Mouse (Mus musculus) hindbrain, embryonic 14.5 days (tissue): Measurements from ENCODE around the gene Mad1l1. TPM values are rescaled to one million over a fixed set of nuclear protein-coding genes. Genes with fewer than 3 reads are reported as not detected.

Experiments
- ATAC-seq: fragments of 200-750 bp; cut with Nextera tagmentation; 2 replicates; pipeline ENCODE4 v1.8.0; 2017; ENCODE audit warnings: moderate number of reproducible peaks, mild to moderate bottlenecking, moderate TSS enrichment, moderate library complexity; ENCODE audit not compliant: low FRiP score
- DNase-seq: peaks from one replicate; pipeline ENCODE4 v3.0.0-alpha.2; 2015; ENCODE audit warnings: low spot score
- H3K27ac ChIP-seq: fragments of 300-500 bp; sonication (generic); 2 replicates; pipeline ENCODE4 v1.5.1; 2014; ENCODE audit warnings: mild to moderate bottlenecking, moderate library complexity
- H3K27me3 ChIP-seq: fragments of 300-500 bp; sonication (generic); 2 replicates; pipeline ENCODE4 v1.6.1; 2014; ENCODE audit warnings: mild to moderate bottlenecking, low read length, mixed read lengths; ENCODE audit not compliant: control insufficient read depth, insufficient read depth
- H3K36me3 ChIP-seq: fragments of 300-500 bp; sonication (generic); replicated peaks from 2 replicates; pipeline ENCODE4 v1.6.1; 2014; ENCODE audit not compliant: control insufficient read depth, insufficient read depth
- H3K4me1 ChIP-seq: fragments of 300-500 bp; sonication (generic); replicated peaks from 2 replicates; pipeline ENCODE4 v1.6.1; 2014; ENCODE audit warnings: antibody characterized with exemption, low read length, mixed read lengths; ENCODE audit not compliant: control insufficient read depth, insufficient read depth
- H3K4me2 ChIP-seq: fragments of 300-500 bp; sonication (generic); replicated peaks from 2 replicates; pipeline ENCODE4 v1.6.1; 2014; ENCODE audit warnings: mild to moderate bottlenecking, moderate library complexity
- H3K4me3 ChIP-seq: fragments of 300-500 bp; sonication (generic); replicated peaks from 2 replicates; pipeline ENCODE4 v1.5.1; 2014; ENCODE audit warnings: mild to moderate bottlenecking, low read length
- H3K9ac ChIP-seq: fragments of 300-500 bp; sonication (generic); 2 replicates; pipeline ENCODE4 v1.6.1; 2014
- H3K9me3 ChIP-seq: fragments of 300-500 bp; sonication (generic); 2 replicates; pipeline ENCODE4 v1.6.1; 2016; ENCODE audit warnings: low read length; ENCODE audit not compliant: control insufficient read depth
- WGBS: fragments of 180-500 bp; shearing (Covaris S2); extraction: QIAGEN DNeasy Blood & Tissue Kit; methylation state at CpG from one replicate; pipeline ENCODE4 v1.1.7; 2014; 5-methylcytosine and 5-hydroxymethylcytosine counted together
- polyA plus RNA-seq: library from polyadenylated mRNA; unstranded; fragments of >200 nt; fragmentation: Nextera tagmentation; extraction: Ambion mirVana; gene quantifications from 2 replicates; pipeline ENCODE4 v1.2.1, GENCODE M21; 2014

The Mad1l1 gene
- polyA plus RNA-seq, 1 experiment from 2014 or later: 28.3 TPM

DNA sequence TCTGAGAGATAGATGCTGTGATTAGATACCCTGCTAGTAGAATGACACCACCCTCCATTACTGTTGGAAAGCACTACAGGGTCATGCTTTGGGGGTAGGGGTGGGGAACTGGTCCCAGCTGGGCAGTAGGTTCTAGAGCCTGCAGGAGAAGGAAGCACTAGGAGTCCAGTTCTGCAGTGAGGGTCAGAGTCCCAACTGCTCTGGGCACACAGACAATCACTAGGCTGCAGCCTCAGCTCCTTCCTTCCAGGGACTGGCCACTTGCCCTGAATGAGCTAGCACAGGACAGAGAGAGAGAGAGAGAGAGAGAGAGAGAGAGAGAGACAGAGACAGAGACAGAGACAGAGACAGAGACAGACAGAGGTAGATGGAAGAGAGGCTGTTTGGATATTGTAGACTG lies 255.1 kb downstream of the Mad1l1 start:
- no peak overlapping the region for H3K4me2 ChIP-seq
- no peak overlapping the region for H3K27ac ChIP-seq
- no peaks in the 10 kb centered on the region for H3K27me3 ChIP-seq
- no peak overlapping the region for H3K4me3 ChIP-seq
- H3K4me1 ChIP-seq: 0 out of 2 replicates have a peak, but pooled peaks cover 19% of the 10 kb centered on the region
- H3K9me3 ChIP-seq: no peaks in the 10 kb centered on the region
- H3K9ac ChIP-seq: no peak overlapping the region
- peaks cover 6% of the 10 kb centered on the region; the same call in 1 of the 2 replicates for H3K36me3 ChIP-seq
- no peak for ATAC-seq
- no peak for DNase-seq

GRCm38 (mm10) chr5:140065281-140065945 lies 255.9 kb downstream of the Mad1l1 start:
- Histone ChIP-seq H3K4me2 (no peak overlapping the region), H3K4me3 (no peak overlapping the region), H3K27me3 (no peaks in the 10 kb centered on the region), H3K27ac (no peak overlapping the region), H3K9me3 (no peaks in the 10 kb centered on the region), H3K36me3 (peaks cover 6% of the 10 kb centered on the region; the same call in 1 of the 2 replicates), H3K9ac (no peak overlapping the region), H3K4me1 (0 out of 2 replicates have a peak, but pooled peaks cover 20% of the 10 kb centered on the region)
- 96% methylated on average over 11 of the region's 11 CpGs for WGBS
- DNase-seq (no peak), ATAC-seq (no peak)

- H3K9me3 ChIP-seq: no peaks in the 10 kb centered on the region
- 0 out of 2 replicates have a peak, but pooled peaks cover 20% of the 10 kb centered on the region for H3K4me1 ChIP-seq
- ATAC-seq (no peak), DNase-seq (no peak)
- H3K27me3 ChIP-seq: no peaks in the 10 kb centered on the region
- no peak overlapping the region for H3K27ac ChIP-seq
- no peak overlapping the region for H3K9ac ChIP-seq
- peaks cover 6% of the 10 kb centered on the region; the same call in 1 of the 2 replicates for H3K36me3 ChIP-seq
- no peak overlapping the region for H3K4me3 ChIP-seq
- WGBS: 84% methylated on average over 4 of the region's 4 CpGs
- H3K4me2 ChIP-seq: no peak overlapping the region
These were observed 256.8 kb downstream of the Mad1l1 start for GRCm38 (mm10) chr5:140064521-140064920.

- no peak overlapping the region for H3K4me2 ChIP-seq
- ATAC-seq (no peak), DNase-seq (no peak)
- H3K4me1 ChIP-seq: 0 out of 2 replicates have a peak, but pooled peaks cover 11% of the 10 kb centered on the region
- no peaks in the 10 kb centered on the region for H3K9me3 ChIP-seq
- H3K27me3 ChIP-seq: no peaks in the 10 kb centered on the region
- H3K4me3 ChIP-seq: no peak overlapping the region
- no peak overlapping the region for H3K9ac ChIP-seq
- H3K27ac ChIP-seq: no peak overlapping the region
- WGBS: 97% methylated on average over 3 of the region's 3 CpGs
- H3K36me3 ChIP-seq: peaks cover 6% of the 10 kb centered on the region; the same call in 1 of the 2 replicates
These were observed 258.5 kb downstream of the Mad1l1 start for GRCm38 (mm10) chr5:140062828-140063227.

- H3K27me3 ChIP-seq: no peaks in the 10 kb centered on the region
- H3K9ac ChIP-seq: no peak overlapping the region
- 77% methylated on average over 3 of the region's 3 CpGs for WGBS
- DNase-seq: no peak
- peaks cover 6% of the 10 kb centered on the region; the same call in 1 of the 2 replicates for H3K36me3 ChIP-seq
- 0 out of 2 replicates have a peak, but pooled peaks cover 11% of the 10 kb centered on the region for H3K4me1 ChIP-seq
- H3K4me3 ChIP-seq: no peak overlapping the region
- no peak overlapping the region for H3K4me2 ChIP-seq
- no peak for ATAC-seq
- H3K27ac ChIP-seq: no peak overlapping the region
- no peaks in the 10 kb centered on the region for H3K9me3 ChIP-seq
These were observed 259.0 kb downstream of the Mad1l1 start for GRCm38 (mm10) chr5:140062316-140062715.

DNA sequence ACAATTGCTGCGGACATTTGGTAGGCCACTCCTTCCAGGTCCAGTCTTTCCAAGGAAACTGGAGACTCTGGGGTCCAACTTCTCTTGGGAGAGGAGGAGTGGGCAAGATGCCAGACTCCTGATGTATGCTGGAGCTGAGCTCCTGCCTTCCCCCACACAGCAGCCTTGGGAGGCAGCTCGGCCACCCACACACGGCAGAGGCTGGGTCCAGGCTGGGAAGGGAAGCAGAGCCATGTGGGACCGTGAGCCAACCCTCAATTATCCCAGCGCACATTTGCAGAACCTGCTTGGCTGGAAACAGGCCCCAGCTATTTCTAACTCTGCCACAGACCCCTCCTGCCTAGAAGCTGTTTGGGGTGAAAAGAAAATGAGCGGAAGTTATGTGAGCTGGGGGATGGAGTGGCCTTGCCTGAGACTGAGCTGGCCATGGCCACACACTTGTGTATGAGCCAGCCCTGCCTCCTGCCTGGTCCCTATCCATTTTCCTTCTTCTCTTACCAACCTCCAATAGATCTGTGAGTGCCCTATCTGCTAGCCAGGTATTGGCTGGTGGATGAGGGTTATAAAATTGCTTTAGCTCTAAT lies 260.0 kb downstream of the Mad1l1 start:
- no peak overlapping the region for H3K27ac ChIP-seq
- 0 out of 2 replicates have a peak, but pooled peaks cover 11% of the 10 kb centered on the region for H3K4me1 ChIP-seq
- 43% methylated on average over 6 of the region's 6 CpGs for WGBS
- no peaks in the 10 kb centered on the region for H3K9me3 ChIP-seq
- H3K36me3 ChIP-seq: peaks cover 6% of the 10 kb centered on the region; the same call in 1 of the 2 replicates
- H3K9ac ChIP-seq: no peak overlapping the region
- H3K4me2 ChIP-seq: no peak overlapping the region
- H3K4me3 ChIP-seq: no peak overlapping the region
- DNase-seq: no peak
- ATAC-seq: peak; percentile 57; the same call in 1 of the 2 replicates
- no peaks in the 10 kb centered on the region for H3K27me3 ChIP-seq

- Histone ChIP-seq H3K4me1 (0 out of 2 replicates have a peak, but pooled peaks cover under 1% of the 10 kb centered on the region), H3K9ac (no peak overlapping the region), H3K4me3 (no peak overlapping the region), H3K4me2 (no peak overlapping the region), H3K27ac (no peak overlapping the region), H3K36me3 (no peaks in the 10 kb centered on the region), H3K27me3 (no peaks in the 10 kb centered on the region), H3K9me3 (no peaks in the 10 kb centered on the region)
- WGBS: 83% methylated on average over 3 of the region's 3 CpGs
- ATAC-seq (no peak), DNase-seq (no peak)
These were observed 265.1 kb downstream of the Mad1l1 start for GRCm38 (mm10) chr5:140056291-140056690.

DNA sequence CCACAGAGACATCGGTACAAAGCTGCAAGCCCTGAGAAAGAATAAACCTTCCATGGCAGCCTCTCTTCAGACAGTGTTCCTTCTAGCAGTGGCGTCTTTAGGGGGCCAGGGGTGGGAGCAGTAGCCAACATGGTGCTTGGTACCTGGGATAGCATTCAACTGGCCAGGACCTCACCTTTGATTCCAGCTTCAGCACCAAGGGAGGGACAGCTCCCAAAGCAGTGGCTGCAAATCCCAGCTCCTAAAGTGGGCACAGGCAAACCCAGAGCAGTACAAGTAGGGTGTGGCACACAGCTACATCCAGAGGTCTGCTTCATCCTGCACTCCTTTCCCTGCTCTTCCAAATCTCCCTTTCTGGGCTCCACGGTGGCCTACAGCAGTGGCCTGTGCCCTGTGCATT lies 265.9 kb downstream of the Mad1l1 start:
- no peak for ATAC-seq
- DNase-seq: no peak
- 82% methylated on average over 3 of the region's 3 CpGs for WGBS

DNA sequence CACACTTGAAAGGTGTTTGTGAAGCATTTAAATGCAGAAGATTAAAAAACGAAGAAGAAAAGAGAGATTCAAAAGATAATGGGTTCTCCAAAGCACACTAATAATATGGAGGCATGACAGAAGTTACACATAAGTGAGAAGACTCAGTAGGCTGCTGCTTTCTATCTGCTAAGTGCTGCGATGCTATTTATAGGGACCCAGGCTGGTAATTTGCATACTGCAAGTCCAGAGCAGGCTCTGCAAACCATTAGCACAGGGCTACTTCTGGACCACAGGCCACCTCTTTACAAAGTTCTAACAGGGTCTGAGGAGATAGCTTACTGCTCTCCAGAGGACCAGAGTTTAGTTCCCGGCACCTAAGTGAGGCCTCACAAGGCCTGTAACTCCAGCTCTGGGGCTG lies 267.7 kb downstream of the Mad1l1 start:
- Histone ChIP-seq H3K4me3 (no peak overlapping the region), H3K9ac (no peak overlapping the region), H3K27me3 (no peaks in the 10 kb centered on the region), H3K4me2 (no peak overlapping the region), H3K4me1 (no peaks in the 10 kb centered on the region), H3K9me3 (no peaks in the 10 kb centered on the region), H3K27ac (no peak overlapping the region), H3K36me3 (no peaks in the 10 kb centered on the region)
- ATAC-seq (no peak), DNase-seq (no peak)
- 85% methylated on average over 3 of the region's 3 CpGs for WGBS

More for the DNA sequence above, 265.9 kb downstream of the Mad1l1 start:
- Histone ChIP-seq H3K36me3 (no peaks in the 10 kb centered on the region), H3K4me2 (no peak overlapping the region), H3K27ac (no peak overlapping the region), H3K9ac (no peak overlapping the region), H3K9me3 (no peaks in the 10 kb centered on the region), H3K4me1 (no peaks in the 10 kb centered on the region), H3K27me3 (no peaks in the 10 kb centered on the region), H3K4me3 (no peak overlapping the region)
